Mouse (Mus musculus) CD4-positive, CD25-positive, alpha-beta regulatory T cell, adult 2 months (primary cell): Measurements from ENCODE around the gene Hdac1.
"Not testable (repeated sequence)": the region's sequence is repeated elsewhere in the genome, so short reads cannot be mapped to it uniquely, and the experiment has no call there.

Experiments
- DNase-seq: peaks from one replicate; pipeline ENCODE4 v3.0.0-alpha.2; 2012; ENCODE audit warnings: low read depth, low spot score

Hdac1 gene

DNA sequence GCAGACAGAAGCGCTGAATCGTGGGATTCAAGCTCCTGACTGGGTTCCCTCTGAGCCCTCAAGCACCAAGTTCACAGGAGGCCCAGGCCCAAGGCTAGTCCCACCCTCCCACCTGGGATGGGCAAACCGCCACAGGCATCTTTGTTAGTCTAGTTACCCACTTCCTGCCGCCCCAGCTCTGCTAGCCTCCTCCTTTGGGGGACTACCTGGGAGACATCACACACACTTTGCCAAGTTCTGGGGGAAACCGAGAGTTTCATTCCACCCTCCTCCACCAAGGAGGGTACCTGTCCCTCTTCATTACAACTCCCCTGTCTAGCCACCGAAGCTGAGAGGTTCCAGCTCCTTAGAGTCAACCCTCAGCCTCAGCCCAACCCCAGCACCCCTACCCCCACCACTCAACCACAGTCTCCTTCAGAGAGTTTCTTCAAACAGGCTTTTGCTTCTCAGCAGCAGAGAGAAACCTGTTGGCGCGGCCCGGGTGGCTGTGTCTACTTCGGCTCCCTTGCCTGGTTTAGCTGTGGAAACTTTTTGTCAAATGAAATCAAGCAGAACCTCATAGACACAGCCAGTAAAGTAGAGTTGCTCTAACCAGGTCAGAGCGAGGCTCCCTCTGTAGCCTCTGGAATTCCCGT lies 15.9 kb upstream of the Hdac1 start:
- peak; percentile 85 for DNase-seq

DNA sequence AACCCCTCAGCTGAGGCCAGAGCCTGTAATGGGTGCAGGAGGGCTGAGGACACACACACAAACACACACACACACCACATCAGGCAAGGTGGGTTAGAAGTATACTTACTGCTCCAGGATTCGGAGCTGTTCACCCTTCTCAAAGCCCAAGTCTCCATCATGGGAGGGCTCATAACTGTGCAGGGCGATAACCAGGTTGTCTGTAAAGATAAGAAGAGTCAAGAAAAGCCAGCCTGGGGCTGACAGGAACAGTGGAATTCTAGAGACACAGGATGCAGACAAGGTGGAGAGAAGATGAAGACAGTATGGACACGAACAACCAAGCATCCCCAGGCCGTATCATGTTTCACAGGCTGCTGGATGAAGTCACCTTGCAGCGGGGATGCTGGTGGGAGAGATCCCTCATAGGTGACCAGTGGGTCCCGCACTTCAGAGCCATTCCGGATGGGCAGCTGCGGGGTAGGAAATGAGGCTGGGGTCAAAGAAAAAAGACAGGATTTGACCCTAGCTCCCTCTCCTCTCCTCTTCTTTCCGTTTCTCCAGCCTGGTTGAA lies 14.8 kb upstream of the Hdac1 start:
- no peak for DNase-seq

DNA sequence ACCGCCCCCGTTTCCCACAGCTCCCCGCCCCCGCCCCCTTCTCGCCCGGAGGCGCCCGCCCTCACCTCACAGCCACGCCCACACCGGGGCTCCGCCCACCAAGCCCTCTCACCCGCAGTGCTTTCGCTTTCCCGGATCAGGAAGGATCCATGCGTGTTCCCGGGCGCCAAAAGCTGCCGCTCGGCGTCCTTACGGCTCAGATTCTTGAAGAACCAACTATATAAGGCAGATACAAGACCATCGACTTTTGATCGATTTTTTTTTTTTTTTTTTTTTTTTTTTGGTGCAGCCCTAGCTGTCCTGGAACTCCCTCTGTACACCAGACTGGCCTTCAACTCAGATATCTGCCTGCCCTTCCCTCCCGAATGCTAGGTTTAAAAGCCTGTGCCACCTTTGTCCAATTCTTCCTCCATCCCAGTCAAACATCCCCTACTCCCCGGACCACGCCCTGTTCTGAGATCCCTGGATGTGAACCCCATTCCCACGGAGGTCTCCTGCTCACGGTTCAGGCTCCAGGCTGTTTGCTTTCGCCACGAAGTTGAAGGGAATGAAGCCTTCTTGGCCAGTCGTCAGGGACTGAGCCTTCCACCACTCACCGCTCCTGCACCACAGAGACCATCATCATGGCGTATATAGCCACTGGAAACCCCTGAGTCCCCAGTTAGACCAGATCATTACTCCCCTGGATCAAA lies 14.2 kb upstream of the Hdac1 start:
- DNase-seq = peak; percentile 89

DNA sequence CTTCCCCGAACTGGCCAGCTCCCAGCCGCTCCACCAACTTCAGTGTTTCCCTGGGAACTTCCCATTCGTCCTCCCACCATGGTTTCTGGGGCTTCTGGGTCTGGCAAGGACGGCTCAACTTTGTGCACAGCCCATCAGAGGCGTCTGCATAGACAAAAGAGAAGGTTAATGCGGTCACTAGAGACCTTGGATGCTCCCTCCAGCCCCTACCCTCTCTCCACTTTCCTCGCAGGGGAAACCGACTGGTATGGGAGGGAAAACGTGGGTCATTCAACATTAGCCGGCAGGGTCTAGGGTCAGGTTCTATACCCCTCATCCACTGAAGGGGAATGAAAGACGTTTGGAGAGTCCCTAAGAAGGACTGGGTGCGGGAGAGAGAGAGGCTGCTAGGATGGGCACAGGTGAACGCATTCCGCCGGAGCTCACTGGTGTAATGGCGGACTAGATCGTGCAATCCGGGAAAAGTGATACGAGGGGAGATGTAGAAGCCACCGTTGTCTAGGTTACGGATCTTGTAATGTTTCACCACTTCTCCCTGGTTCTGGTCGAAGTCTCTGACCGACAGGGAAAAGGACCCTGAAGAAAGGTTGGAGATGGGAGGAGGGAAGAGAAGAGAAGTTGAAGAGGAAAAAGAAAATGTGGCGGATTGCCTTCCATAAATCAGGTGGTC lies 13.5 kb upstream of the Hdac1 start:
- DNase-seq = no peak

DNA sequence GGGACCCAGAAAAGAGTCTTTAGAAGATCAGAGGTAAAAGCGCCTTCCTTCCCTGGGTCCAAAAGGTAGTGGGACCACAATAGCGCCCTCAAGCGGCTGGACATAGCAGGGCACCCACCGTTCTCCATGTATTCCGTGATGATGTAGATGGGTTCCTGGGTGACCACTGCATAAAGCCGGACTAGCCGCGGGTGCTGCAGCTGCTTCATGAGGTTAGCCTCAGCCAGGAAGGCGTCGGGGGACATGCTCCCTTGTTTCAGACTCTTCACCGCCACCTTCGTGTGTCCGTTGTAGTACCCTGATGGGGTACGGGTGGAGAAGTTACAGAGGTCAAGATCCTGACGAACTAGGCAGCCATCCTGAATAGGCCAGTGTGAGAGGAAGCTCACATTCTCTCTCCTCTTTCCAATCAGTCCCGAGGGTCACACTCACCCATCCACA lies 12.9 kb upstream of the Hdac1 start:
- peak; percentile 46 for DNase-seq

DNA sequence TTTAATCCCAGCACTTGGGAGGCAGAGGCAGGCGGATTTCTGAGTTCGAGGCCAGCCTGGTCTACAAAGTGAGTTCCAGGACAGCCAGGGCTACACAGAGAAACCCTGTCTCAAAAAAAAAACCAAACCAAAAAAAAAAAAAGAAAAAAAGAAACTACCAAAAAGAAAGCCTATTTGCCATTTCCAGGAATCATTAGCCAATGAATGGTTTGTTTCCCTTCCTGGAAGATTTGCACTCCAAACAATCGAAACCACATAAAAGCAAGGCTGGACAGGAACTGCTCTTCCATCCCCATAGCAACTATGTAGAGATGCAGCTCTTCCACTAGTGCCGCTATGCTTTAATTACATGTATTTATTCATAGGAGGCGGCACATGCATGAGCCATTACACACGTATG lies 12.0 kb upstream of the Hdac1 start:
- not testable (repeated sequence) for DNase-seq

DNA sequence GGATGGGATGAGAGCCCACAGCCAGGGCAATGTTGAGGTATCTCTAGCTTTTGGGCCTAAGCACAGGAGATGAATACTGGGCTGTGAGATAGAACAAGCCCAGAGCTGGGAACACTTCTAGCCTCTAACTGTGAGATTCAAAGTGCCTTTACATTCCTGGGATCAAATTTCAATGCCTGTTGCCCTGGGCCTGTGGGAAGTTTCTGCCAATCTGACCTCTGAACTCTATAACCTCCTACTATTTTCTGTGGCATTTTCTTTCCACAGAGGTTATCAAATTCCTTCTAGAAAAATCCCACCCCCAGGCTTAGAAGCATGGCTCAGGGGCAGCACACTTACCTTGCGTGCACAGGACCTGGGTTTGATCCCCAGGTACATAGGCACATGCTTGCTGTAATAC lies 7.8 kb upstream of the Hdac1 start:
- no peak for DNase-seq

DNA sequence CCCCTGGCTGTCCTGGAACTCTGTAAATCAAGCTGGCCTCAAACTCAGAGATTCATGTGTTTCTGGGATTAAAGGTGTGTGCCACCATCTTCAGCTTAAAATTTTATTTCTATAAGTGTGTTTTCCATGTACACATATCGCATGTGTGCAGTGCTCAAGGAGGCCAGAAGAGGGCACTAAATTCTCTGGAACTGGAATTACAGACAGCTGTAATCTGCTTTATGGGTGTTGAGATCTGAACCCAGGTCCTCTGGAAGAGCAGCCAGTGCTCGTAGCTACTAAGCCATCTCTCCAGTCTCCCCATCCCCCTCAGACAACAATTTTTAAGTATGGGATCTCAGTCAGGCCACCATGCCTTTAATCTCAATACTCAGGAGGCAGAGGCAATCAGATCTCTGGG lies 6.8 kb upstream of the Hdac1 start:
- peak; percentile 76 for DNase-seq

DNA sequence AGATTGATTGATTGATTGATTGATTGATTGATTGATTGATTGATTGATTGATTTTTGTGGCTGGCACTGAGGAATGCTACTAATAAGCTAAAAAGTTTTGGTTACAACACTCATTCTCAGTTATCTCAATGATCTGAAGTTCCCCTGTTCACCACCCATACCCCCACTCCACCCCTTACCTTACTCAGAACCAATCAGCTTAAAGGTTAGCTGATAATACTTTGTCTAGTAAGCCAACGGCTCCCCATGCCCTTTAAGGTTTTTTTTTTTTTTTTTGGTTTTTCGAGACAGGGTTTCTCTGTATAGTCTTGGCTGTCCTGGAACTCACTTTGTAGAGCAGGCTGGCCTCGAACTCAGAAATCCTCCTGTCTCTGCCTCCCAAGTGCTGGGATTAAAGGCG lies 5.1 kb upstream of the Hdac1 start:
- DNase-seq = peak; percentile 41

DNA sequence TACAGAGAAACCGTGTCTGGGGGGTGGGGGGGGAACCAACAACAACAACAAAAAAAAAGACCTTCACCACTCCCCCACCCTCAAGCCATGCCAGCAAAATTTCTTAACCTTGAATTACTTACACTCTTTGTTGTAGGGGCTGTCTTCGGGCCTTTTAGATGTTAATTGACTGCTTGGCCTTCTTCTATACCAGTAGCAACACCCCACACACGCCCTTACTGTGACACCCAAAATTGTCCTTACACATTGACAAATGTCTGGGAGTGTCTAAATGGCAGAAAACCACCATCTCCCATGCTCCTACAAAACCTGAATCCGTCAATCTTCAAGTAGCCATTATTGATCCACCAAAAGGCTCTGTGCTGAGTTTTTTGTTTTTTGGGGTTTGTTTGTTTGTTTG lies 1.6 kb upstream of the Hdac1 start:
- no peak for DNase-seq

DNA sequence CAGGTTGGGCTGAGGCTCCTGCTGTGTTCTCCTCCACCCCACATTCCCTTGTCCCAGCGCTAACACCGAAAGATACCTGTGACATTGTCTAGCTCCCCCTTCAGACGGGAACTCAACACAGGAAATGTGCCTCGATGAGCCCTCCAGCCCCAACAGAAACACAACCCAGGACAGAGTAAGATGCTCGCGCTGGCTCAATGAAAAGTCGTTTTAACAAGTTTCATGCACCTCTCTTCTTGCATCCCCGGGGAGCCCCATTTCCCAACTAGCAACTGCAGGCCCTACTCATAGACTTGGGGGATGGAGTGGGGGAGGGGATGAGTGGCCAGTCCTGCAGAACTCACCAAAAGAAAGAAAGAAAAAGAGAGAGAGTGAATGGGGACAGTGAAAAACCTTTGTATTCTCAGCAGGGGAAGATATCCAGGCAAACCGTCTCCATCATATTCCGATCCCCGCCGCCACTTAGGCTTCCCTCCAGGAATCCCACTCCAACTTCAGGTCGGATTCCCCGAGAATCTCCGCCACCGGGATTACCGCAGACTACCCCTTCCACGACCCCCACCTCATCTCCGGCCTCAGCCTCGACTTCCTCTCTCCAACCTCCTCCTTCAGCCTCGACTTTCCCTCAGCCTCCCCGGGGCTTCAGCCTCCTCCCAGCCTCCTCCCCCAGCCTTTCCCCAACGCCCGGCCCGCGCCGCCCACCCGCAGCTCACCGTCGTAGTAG lies 483 bp downstream of the Hdac1 start:
- peak; percentile 66 for DNase-seq

DNA sequence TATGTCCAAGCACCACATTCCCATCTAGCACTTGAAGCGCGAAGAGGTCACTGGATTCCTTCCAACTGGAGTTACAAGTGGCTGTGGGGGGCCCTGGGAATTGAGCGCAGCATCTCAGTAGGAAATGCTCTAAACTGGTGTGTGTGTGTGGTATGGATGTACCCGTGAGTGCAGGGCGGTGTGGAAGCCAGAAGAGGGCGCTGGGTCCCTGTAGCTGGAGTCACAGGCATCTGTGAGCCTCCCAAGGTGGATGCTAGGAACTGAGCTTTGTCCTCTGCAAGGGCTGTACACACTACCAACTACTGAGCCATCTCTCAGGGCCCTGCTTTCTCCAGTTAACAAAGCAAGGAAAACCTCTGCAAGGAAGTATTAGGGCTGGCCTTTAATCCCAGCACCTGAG lies 2.5 kb downstream of the Hdac1 start:
- peak; percentile 75 for DNase-seq

DNA sequence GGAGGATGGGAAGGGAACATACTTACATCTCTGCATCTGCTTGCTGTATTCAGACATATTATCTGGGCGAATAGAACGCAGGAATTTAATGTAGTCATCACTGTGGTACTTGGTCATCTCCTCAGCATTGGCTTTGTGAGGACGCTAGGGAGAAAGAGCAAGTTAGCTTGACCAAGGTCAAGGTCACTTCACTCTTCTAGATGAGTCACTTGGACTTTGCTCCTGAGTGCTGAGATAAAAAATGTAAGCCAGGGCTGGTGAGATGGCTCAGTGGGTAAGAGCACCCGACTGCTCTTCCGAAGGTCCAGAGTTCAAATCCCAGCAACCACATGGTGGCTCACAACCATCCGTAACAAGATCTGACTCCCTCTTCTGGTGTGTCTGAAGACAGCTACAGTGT lies 13.6 kb downstream of the Hdac1 start:
- DNase-seq = not testable (repeated sequence)

DNA sequence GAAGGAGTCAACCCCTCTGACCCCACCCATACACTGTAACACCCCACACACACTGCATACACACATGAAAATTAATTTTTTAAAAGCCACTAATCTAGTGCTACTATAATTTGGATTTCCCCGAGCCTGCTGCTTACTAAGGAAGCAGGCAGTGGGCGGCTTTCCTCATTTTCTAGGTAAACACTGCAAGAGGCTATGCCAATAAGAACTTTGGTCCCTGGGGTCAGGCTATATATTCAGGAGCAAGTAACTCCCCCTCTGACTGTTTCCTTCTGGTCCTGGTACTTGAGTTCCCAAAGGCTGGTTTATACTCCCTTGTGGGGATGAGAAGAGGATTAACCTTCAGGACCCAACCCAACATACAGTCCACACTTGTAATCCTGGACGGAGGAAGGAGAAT lies 16.6 kb downstream of the Hdac1 start:
- DNase-seq = no peak

DNA sequence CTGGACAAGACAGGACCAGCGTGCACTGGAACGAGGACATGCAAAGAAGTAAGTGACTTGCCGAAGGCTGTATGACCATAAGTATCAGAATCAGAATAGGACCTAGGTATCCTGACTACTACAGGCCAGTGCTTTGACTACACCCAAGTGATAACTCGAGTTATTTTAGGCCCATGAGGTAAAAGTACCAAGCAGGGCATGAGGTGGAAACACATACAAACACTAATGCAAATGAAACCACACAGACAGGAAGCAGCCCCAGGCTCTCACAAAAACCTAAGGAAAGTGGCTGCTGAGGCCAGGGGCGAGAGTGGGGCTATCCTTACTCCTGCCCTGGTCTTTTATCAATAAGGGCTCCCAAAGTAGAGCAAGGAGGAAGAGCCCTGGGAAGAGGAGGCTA lies 17.2 kb downstream of the Hdac1 start:
- peak; percentile 38 for DNase-seq

DNA sequence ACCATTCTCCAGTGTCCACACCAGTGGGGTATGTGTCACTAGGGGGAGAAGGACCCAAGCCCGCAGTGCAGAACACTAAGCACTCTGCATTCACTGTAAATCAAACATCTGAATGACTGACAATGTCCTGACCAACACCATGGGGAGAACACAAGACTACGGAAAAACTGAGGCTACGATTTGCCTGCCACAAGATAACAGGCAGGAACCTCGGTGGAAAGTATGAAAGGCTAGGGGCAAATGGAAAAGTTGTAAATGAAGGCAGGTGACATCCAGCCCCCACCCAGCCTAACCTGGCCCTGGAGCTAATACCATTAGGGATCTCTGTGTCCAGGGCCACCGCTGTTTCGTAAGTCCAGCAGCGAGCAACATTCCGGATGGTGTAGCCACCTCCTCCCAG lies 24.0 kb downstream of the Hdac1 start:
- no peak for DNase-seq

DNA sequence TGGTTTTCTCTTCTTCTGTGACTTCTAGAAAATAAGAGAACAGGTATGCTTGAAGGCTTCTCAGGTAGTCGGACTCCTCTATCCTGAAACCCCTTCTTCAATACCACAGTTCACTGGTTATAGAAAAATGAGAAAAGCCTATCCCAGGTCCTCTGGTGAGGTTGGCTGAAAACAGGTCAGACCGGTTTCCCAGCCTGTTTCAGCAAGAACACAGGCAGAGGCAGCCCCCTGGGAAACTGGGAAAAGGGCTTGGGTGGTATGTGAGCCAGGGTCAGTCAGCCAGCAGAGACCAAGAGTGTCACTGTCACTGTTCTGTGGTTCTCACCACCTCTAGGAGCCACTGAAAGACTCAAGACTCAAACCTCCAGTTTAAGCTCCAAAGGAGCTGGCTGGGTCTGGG lies 25.6 kb downstream of the Hdac1 start:
- DNase-seq = no peak

DNA sequence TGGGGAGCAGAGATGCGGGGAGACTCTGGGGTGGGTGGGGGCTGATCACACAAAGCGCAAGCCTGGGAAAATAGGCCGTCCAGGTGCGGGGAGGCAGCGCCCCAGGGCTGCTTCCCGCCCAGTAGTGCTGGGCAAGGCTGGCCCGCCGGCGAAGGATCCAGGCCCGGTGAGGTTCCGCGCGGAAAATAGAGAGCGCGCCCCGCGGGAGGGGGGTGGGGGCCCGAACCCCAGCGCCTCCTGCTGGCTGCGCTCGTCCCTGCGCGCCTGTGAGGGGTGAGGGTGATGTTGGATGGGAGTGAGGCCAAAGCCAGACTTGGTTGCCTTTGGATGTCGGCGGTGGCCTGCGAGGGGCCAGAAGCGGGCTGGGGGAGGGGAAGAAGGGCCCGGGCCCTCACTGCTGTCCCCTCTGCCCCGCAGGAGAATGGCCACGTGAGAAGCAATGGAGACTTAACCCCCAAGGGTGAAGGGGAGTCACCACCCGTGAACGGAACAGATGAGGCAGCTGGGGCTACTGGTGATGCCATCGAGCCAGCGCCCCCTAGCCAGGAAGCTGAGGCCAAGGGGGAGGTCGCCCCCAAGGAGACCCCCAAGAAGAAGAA lies 28.1 kb downstream of the Hdac1 start:
- DNase-seq = peak; percentile 84

DNA sequence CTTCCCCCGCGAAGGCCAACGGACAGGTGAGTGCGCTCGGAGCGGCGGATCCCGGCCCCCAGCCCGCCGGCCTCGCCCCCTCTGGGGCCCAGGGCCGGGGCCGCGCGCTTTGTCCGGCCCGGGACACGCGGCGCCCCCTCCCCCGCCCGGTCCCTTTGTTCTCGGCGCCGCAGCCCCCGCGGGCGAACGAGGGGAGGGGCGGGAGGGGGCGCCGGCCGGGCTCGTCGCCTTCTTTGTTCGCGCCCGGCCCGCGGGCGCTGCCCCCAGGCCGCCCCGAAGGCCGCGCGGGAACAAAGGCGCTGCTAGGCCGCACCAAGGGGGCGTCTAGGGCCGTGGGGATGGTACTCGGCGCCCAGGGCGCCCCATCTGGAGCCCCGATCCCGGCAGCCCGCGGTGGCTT lies 28.6 kb downstream of the Hdac1 start:
- no peak for DNase-seq

DNA sequence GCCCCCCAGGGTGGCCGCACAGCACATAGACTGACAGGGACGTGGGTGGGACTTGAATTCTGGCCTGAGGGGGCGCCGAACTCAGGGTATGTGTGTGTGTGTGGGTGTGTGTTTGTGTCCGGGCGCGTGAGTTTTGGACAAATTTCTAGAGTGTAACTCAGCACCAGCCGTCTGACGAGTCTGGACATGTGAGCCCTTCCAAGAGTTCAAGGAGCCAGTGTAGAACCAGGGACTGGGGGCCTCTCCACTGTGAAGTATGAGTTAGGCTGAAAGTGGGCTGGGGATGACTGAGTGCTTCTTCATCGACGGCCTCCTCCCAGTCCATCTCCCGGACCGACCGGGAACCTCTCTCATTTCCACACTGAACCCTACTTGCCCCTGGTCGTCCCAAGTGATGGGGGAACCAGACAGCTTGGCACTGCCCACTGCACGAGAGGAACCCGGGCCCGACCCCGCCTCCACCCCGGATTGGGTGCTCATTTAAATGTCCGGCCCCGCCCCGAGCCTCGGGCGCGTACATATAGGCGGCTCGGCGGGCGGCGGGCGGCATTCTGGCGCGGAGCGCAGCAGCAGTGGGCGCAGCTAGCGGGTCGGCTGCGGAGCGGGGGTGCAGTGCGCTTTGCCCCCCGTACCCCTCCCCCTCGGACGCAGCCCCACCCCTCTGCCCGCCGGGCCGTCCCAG lies 29.3 kb downstream of the Hdac1 start, which contains the start of gene Marcksl1:
Gene Marcksl1 (plus strand): TSS at position 496 of the 682 bp plus-strand sequence.
- DNase-seq = peak; percentile 86
